Mouse (Mus musculus): ENCODE measurements around the gene Slc29a1.

The Slc29a1 gene

GRCm38 (mm10) chr17:45557998-45558862, 41.2 kb downstream of the Slc29a1 start:
- in situ Hi-C loops (cut with MboI; ENCODE audit: low pct_unique_long_range_greater_than_20kb in 1 of 2, low sequenced_read_pairs in 2 of 2, unreplicated experiment in 1 of 2) = loop anchor here in 1 of 2 experiments (5.0 kb wide), 1 partner anchor 81 kb away; the partner anchor contains the start of gene Spats1

GRCm38 (mm10) chr17:45557246-45557824, 42.1 kb downstream of the Slc29a1 start:
- in situ Hi-C loops (cut with MboI; ENCODE audit: low pct_unique_long_range_greater_than_20kb in 1 of 2, low sequenced_read_pairs in 2 of 2, unreplicated experiment in 1 of 2) = loop anchor here in 1 of 2 experiments (5.0 kb wide), 1 partner anchor 80 kb away; the partner anchor contains the start of gene Spats1

GRCm38 (mm10) chr17:45556514-45557245, 42.7 kb downstream of the Slc29a1 start:
- in situ Hi-C loops (cut with MboI; ENCODE audit: low pct_unique_long_range_greater_than_20kb in 1 of 2, low sequenced_read_pairs in 2 of 2, unreplicated experiment in 1 of 2) = loop anchor here in 1 of 2 experiments (5.0 kb wide), 1 partner anchor 79 kb away; the partner anchor contains the start of gene Spats1

GRCm38 (mm10) chr17:45556107-45556489, 43.3 kb downstream of the Slc29a1 start:
- in situ Hi-C loops (cut with MboI; ENCODE audit: low pct_unique_long_range_greater_than_20kb in 1 of 2, low sequenced_read_pairs in 2 of 2, unreplicated experiment in 1 of 2) = loop anchor here in 1 of 2 experiments (5.0 kb wide), 1 partner anchor 79 kb away; the partner anchor contains the start of gene Spats1

GRCm38 (mm10) chr17:45555452-45556106, 43.8 kb downstream of the Slc29a1 start, which contains the start of gene Nfkbie:
Gene Nfkbie (plus strand): TSS chr17:45555703.
- in situ Hi-C loops (cut with MboI; ENCODE audit: low pct_unique_long_range_greater_than_20kb in 1 of 2, low sequenced_read_pairs in 2 of 2, unreplicated experiment in 1 of 2) = loop anchor here in 1 of 2 experiments (5.0 kb wide), 1 partner anchor 78 kb away; the partner anchor contains the start of gene Spats1

GRCm38 (mm10) chr17:45554420-45554819, 45.0 kb downstream of the Slc29a1 start:
- in situ Hi-C loops (cut with MboI; ENCODE audit: low pct_unique_long_range_greater_than_20kb in 1 of 2, low sequenced_read_pairs in 2 of 2, unreplicated experiment in 1 of 2) = loop anchor here in 1 of 2 experiments (5.0 kb wide), 1 partner anchor 77 kb away; the partner anchor contains the start of gene Spats1

GRCm38 (mm10) chr17:45553065-45553464, 46.3 kb downstream of the Slc29a1 start:
- in situ Hi-C loops (cut with MboI; ENCODE audit: low pct_unique_long_range_greater_than_20kb in 1 of 2, low sequenced_read_pairs in 2 of 2, unreplicated experiment in 1 of 2) = loop anchor here in 1 of 2 experiments (5.0 kb wide), 1 partner anchor 76 kb away; the partner anchor contains the start of gene Spats1

- in situ Hi-C loops (cut with MboI; ENCODE audit: low pct_unique_long_range_greater_than_20kb in 1 of 2, low sequenced_read_pairs in 2 of 2, unreplicated experiment in 1 of 2) = loop anchor here in 1 of 2 experiments (5.0 kb wide), 1 partner anchor 75 kb away; the partner anchor contains the start of gene Spats1
Measured at GRCm38 (mm10) chr17:45551816-45552451, 47.5 kb downstream of the Slc29a1 start.

GRCm38 (mm10) chr17:45551249-45551796, 48.1 kb downstream of the Slc29a1 start:
- in situ Hi-C loops (cut with MboI; ENCODE audit: low pct_unique_long_range_greater_than_20kb in 1 of 2, low sequenced_read_pairs in 2 of 2, unreplicated experiment in 1 of 2) = loop anchor here in 1 of 2 experiments (5.0 kb wide), 1 partner anchor 74 kb away; the partner anchor contains the start of gene Spats1

GRCm38 (mm10) chr17:45550253-45550652, 49.2 kb downstream of the Slc29a1 start:
- in situ Hi-C loops (cut with MboI; ENCODE audit: low pct_unique_long_range_greater_than_20kb in 1 of 2, low sequenced_read_pairs in 2 of 2, unreplicated experiment in 1 of 2) = loop anchor here in 1 of 2 experiments (5.0 kb wide), 1 partner anchor 73 kb away; the partner anchor contains the start of gene Spats1

GRCm38 (mm10) chr17:45549617-45550181, 49.7 kb downstream of the Slc29a1 start, which contains the start of gene Tmem151b:
Gene Tmem151b (minus strand): TSS chr17:45549677.
- in situ Hi-C loops (cut with MboI; ENCODE audit: low pct_unique_long_range_greater_than_20kb in 1 of 2, low sequenced_read_pairs in 2 of 2, unreplicated experiment in 1 of 2) = loop anchor here in 1 of 2 experiments (5.0 kb wide), 1 partner anchor 72 kb away; the partner anchor contains the start of gene Spats1

GRCm38 (mm10) chr17:45548541-45549512, 50.6 kb downstream of the Slc29a1 start:
- in situ Hi-C loops (cut with MboI; ENCODE audit: low pct_unique_long_range_greater_than_20kb in 1 of 2, low sequenced_read_pairs in 2 of 2, unreplicated experiment in 1 of 2) = no loop called here

GRCm38 (mm10) chr17:45547461-45548190, 51.8 kb downstream of the Slc29a1 start:
- in situ Hi-C loops (cut with MboI; ENCODE audit: low pct_unique_long_range_greater_than_20kb in 1 of 2, low sequenced_read_pairs in 2 of 2, unreplicated experiment in 1 of 2) = no loop called here

- in situ Hi-C loops (cut with MboI; ENCODE audit: low pct_unique_long_range_greater_than_20kb in 1 of 2, low sequenced_read_pairs in 2 of 2, unreplicated experiment in 1 of 2) = no loop called here
Measured at GRCm38 (mm10) chr17:45546941-45547340, 52.5 kb downstream of the Slc29a1 start.
